Mouse (Mus musculus) kidney, postnatal 0 days (tissue): ENCODE data around the gene Kif26b. TPM values are rescaled to one million over a fixed set of nuclear protein-coding genes. Genes with fewer than 3 reads are reported as not detected.

ENCODE experiments used
- ATAC-seq: fragments of 200-750 bp; cut with Nextera tagmentation; replicated peaks from 2 replicates; pipeline ENCODE4 v1.8.0; 2017; ENCODE audit warnings: low read depth, moderate number of reproducible peaks, moderate TSS enrichment, moderate library complexity; ENCODE audit not compliant: low FRiP score
- DNase-seq: peaks from one replicate; pipeline ENCODE4 v3.0.0-alpha.2; 2016; ENCODE audit warnings: low spot score
- H3K27ac ChIP-seq: fragments of 300-500 bp; sonication (generic); 2 replicates; pipeline ENCODE4 v1.5.1; 2014; ENCODE audit warnings: mild to moderate bottlenecking
- H3K27me3 ChIP-seq: fragments of 300-500 bp; sonication (generic); 2 replicates; pipeline ENCODE4 v1.6.1; 2014; ENCODE audit warnings: low read length, mixed read lengths; ENCODE audit not compliant: insufficient read depth
- H3K36me3 ChIP-seq: fragments of 300-500 bp; sonication (generic); 2 replicates; pipeline ENCODE4 v1.6.1; 2014; ENCODE audit warnings: low read length, mixed read lengths; ENCODE audit not compliant: insufficient read depth
- H3K4me1 ChIP-seq: fragments of 300-500 bp; sonication (generic); replicated peaks from 2 replicates; pipeline ENCODE4 v1.6.1; 2014; ENCODE audit warnings: antibody characterized with exemption, low read length, mixed read lengths; ENCODE audit not compliant: insufficient read depth
- H3K4me2 ChIP-seq: fragments of 300-500 bp; sonication (generic); 2 replicates; pipeline ENCODE4 v1.6.1; 2014; ENCODE audit warnings: mild to moderate bottlenecking, low read length, moderate library complexity, mixed read lengths
- H3K4me3 ChIP-seq: fragments of 300-500 bp; sonication (generic); replicated peaks from 2 replicates; pipeline ENCODE4 v1.5.1; 2014; ENCODE audit warnings: low read depth, low read length
- H3K9ac ChIP-seq: fragments of 300-500 bp; sonication (generic); 2 replicates; pipeline ENCODE4 v1.6.1; 2014; ENCODE audit warnings: low read depth, low read length
- H3K9me3 ChIP-seq: fragments of 300-500 bp; sonication (generic); replicated peaks from 2 replicates; pipeline ENCODE4 v1.6.1; 2016; ENCODE audit warnings: low read length, inconsistent platforms, mixed read lengths
- CTCF ChIP-seq: IDR thresholded peaks from 2 replicates; pipeline ENCODE4 v1.5.1; 2016; ENCODE audit warnings: antibody characterized with exemption, low read depth, mild to moderate bottlenecking, moderate library complexity
- WGBS: fragments of 180-500 bp; shearing (Covaris S2); extraction: QIAGEN DNeasy Blood & Tissue Kit; methylation state at CpG from one replicate; pipeline ENCODE4 v1.1.7; 2014; 5-methylcytosine and 5-hydroxymethylcytosine counted together
- polyA plus RNA-seq: library from polyadenylated mRNA; unstranded; fragments of >200 nt; fragmentation: Nextera tagmentation; extraction: Ambion mirVana; gene quantifications from 2 replicates; pipeline ENCODE4 v1.2.1, GENCODE M21; 2015

Gene Kif26b
- polyA plus RNA-seq, 1 experiment from 2014 or later = 6.4 TPM

GRCm38 (mm10) chr1:178515839-178516238, 13.1 kb upstream of the Kif26b start:
- H3K4me3 ChIP-seq = no peak overlapping the region
- no peaks in the 10 kb centered on the region for H3K4me1 ChIP-seq
- H3K9ac ChIP-seq = no peak overlapping the region
- no peaks in the 10 kb centered on the region for H3K27me3 ChIP-seq
- DNase-seq (no peak), ATAC-seq (no peak)
- TF ChIP-seq CTCF = no peak
- WGBS = 85% methylated on average over 2 of the region's 2 CpGs
- no peaks in the 10 kb centered on the region for H3K9me3 ChIP-seq
- H3K36me3 ChIP-seq = no peaks in the 10 kb centered on the region
- no peak overlapping the region for H3K4me2 ChIP-seq
- H3K27ac ChIP-seq = no peak overlapping the region

GRCm38 (mm10) chr1:178522389-178522788, 6.5 kb upstream of the Kif26b start:
- TF ChIP-seq CTCF = no peak
- WGBS = 85% methylated on average over 5 of the region's 5 CpGs
- H3K4me1 ChIP-seq = peaks cover 2% of the 10 kb centered on the region; the same call in 1 of the 2 replicates
- H3K27me3 ChIP-seq = no peaks in the 10 kb centered on the region
- ATAC-seq (no peak), DNase-seq (no peak)
- H3K4me2 ChIP-seq = no peak overlapping the region
- no peaks in the 10 kb centered on the region for H3K36me3 ChIP-seq
- no peak overlapping the region for H3K4me3 ChIP-seq
- no peaks in the 10 kb centered on the region for H3K9me3 ChIP-seq
- no peak overlapping the region for H3K9ac ChIP-seq
- H3K27ac ChIP-seq = no peak overlapping the region

GRCm38 (mm10) chr1:178523152-178523551, 5.8 kb upstream of the Kif26b start:
- no peak overlapping the region for H3K9ac ChIP-seq
- H3K27ac ChIP-seq = no peak overlapping the region
- ATAC-seq (no peak), DNase-seq (no peak)
- no peak overlapping the region for H3K4me2 ChIP-seq
- 36% methylated on average over 5 of the region's 5 CpGs for WGBS
- H3K36me3 ChIP-seq = no peaks in the 10 kb centered on the region
- no peaks in the 10 kb centered on the region for H3K9me3 ChIP-seq
- H3K27me3 ChIP-seq = no peaks in the 10 kb centered on the region
- TF ChIP-seq CTCF = no peak
- H3K4me3 ChIP-seq = no peak overlapping the region
- peaks cover 6% of the 10 kb centered on the region; the same call in 1 of the 2 replicates for H3K4me1 ChIP-seq

DNA sequence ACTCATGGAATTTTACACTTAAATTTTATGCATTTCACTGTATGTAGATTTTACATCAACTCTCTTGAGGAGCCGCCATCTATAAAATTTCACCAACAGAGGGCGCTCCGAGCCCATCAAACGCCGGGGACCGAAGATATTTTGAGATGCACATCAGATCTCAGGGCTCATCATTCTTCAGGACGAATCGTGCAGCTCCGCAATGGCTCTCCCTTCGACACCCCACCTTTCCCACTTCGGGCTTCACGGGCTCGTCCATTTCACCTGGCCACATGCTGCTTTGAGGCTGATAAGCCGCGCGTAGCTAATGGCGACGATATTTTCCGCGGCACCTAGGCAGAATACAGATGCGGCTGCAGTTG, 1.8 kb upstream of the Kif26b start:
- H3K9ac ChIP-seq = no peak overlapping the region
- DNase-seq = peak; percentile 92
- no peak for ATAC-seq
- peaks cover 5% of the 10 kb centered on the region for H3K27me3 ChIP-seq
- peaks cover 12% of the 10 kb centered on the region for H3K4me1 ChIP-seq
- peak overlapping the region; percentile 100 for H3K4me2 ChIP-seq
- no peaks in the 10 kb centered on the region for H3K9me3 ChIP-seq
- TF ChIP-seq CTCF = peak; percentile 80
- peak overlapping the region; percentile 71 for H3K4me3 ChIP-seq
- H3K27ac ChIP-seq = 0 out of 2 replicates have a peak overlapping the region, but pooled peaks have one; percentile 78
- WGBS = under 1% methylated on average over 21 of the region's 21 CpGs
- no peaks in the 10 kb centered on the region for H3K36me3 ChIP-seq

DNA sequence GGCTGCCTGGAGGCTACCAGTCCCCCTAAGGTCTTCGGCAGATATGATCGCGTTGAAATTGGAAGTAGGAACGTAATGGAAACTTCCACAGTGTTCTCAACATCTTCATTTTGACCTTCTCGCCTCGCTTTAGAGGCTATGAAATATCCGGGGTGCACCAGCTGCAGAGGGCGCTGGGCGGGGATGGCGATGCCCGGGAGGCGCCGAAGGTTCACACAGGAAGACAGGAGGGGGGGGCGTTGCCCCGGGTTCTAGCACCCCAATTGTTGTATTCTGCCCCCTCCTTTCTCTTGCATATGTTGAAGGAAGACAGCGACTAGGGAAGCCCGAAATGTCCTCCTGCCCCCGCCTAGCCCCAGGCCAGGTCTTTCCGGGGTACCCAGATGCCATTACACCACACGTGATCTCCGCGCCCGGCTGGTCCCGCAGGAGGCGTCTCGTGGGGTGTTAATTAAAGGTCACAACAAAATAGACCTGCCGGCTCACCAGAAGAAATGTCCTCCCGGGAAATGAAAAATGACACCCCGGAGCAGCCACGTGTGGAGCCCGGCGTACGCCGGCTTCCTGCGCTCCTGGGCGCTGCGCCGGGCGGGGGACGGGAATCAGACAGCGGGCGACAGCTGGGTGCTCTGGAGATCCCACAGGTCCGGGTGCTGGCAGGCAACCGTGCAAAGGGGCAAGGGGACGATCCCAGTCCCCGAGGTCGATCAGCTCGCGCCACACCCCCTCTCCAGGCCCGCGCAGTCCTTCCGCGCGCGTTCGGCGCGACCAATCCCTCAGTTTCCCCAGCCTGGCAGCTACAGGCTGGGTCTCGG, 1.2 kb upstream of the Kif26b start:
- Histone ChIP-seq H3K9ac (peak overlapping the region; percentile 62), H3K36me3 (no peaks in the 10 kb centered on the region), H3K27ac (peak overlapping the region; percentile 78), H3K4me1 (peaks cover 12% of the 10 kb centered on the region), H3K4me3 (peak overlapping the region; percentile 71), H3K9me3 (no peaks in the 10 kb centered on the region), H3K4me2 (peak overlapping the region; percentile 100), H3K27me3 (peaks cover 5% of the 10 kb centered on the region)
- peak; percentile 27 for ATAC-seq
- no peak for TF ChIP-seq CTCF
- DNase-seq = peak; percentile 66
- under 1% methylated on average over 58 of the region's 59 CpGs for WGBS

DNA sequence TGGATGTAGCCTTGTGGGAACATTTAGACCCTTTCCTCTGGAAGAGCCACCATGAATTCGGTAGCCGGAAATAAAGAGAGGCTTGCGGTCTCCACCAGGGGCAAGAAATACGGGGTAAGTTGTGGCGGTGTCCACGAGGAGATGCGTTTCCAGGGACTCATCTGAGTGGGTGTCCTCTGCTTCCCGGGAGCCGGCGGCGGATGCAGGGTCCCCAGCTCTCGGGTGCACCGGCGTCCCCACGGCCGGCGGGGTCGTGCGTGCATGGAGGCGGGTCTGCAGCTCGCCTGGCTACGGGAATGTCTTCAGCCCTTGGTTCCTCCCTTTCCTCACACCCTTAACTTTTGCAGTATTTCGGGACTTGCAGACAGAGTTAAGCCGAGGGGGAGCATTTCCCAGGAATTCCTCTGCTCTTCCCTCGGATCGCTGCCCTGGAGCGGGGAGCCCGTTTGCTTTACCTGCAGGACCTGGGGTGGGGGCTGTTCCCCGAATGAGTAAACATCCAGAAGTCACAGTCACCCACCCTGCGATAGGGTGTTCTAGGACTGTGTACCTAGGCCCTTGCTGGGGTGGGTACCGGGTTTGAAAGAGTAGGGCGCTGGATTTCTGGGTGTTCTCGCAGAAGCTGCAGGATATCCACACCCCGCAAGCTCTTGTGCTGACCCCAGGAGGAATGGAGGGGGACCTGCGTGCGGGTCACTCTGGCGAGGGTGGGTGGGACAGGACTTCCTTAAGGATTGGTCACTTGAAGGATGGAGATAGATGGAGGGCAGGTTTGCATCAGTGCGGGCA, 781 bp downstream of the Kif26b start:
- Histone ChIP-seq H3K27ac (peak overlapping the region; percentile 78; the same call in 1 of the 2 replicates), H3K9ac (peak overlapping the region; percentile 62), H3K27me3 (peaks cover 5% of the 10 kb centered on the region), H3K4me1 (peaks cover 16% of the 10 kb centered on the region), H3K4me3 (peak overlapping the region; percentile 71), H3K4me2 (peak overlapping the region; percentile 100), H3K36me3 (no peaks in the 10 kb centered on the region), H3K9me3 (no peaks in the 10 kb centered on the region)
- TF ChIP-seq CTCF = peak; percentile 39
- peak; percentile 58 for DNase-seq
- 1% methylated on average over 38 of the region's 38 CpGs for WGBS
- 0 out of 2 replicates have a peak, but pooled peaks have one; percentile 0 for ATAC-seq
